Mouse (Mus musculus) limb, embryonic 13.5 days (tissue): Measurements from ENCODE around the gene Tmem217. TPM values are rescaled to one million over a fixed set of nuclear protein-coding genes. Genes with fewer than 3 reads are reported as not detected.

Experiments used
- ATAC-seq: fragments of 200-750 bp; cut with Nextera tagmentation; 2 replicates; pipeline ENCODE4 v1.8.0; 2017; ENCODE audit warnings: low read depth, moderate number of reproducible peaks, moderate TSS enrichment; ENCODE audit not compliant: low FRiP score
- H3K27ac ChIP-seq: fragments of 300-500 bp; sonication (generic); 2 replicates; pipeline ENCODE4 v1.5.1; 2015; ENCODE audit warnings: inconsistent platforms, mild to moderate bottlenecking, moderate library complexity
- H3K27me3 ChIP-seq: fragments of 300-500 bp; sonication (generic); 2 replicates; pipeline ENCODE4 v1.6.1; 2015; ENCODE audit warnings: mild to moderate bottlenecking, inconsistent platforms
- H3K36me3 ChIP-seq: fragments of 300-500 bp; sonication (generic); 2 replicates; pipeline ENCODE4 v1.6.1; 2015; ENCODE audit warnings: inconsistent platforms, mild to moderate bottlenecking, moderate library complexity
- H3K4me1 ChIP-seq: fragments of 300-500 bp; sonication (generic); 2 replicates; pipeline ENCODE4 v1.6.1; 2015; ENCODE audit warnings: inconsistent platforms
- H3K4me2 ChIP-seq: fragments of 300-500 bp; sonication (generic); replicated peaks from 2 replicates; pipeline ENCODE4 v1.6.1; 2015; ENCODE audit warnings: inconsistent platforms, mild to moderate bottlenecking, moderate library complexity
- H3K4me3 ChIP-seq: fragments of 300-500 bp; sonication (generic); 2 replicates; pipeline ENCODE4 v1.5.1; 2015; ENCODE audit warnings: moderate library complexity, mild to moderate bottlenecking, inconsistent platforms
- H3K9ac ChIP-seq: fragments of 300-500 bp; sonication (generic); 2 replicates; pipeline ENCODE4 v1.6.1; 2015; ENCODE audit warnings: mild to moderate bottlenecking, inconsistent platforms
- H3K9me3 ChIP-seq: fragments of 300-500 bp; sonication (generic); 2 replicates; pipeline ENCODE4 v1.6.1; 2016; ENCODE audit warnings: inconsistent platforms
- WGBS: fragments of 180-500 bp; shearing (Covaris S2); methylation state at CpG from one replicate; pipeline ENCODE4 v1.1.7; 2015; 5-methylcytosine and 5-hydroxymethylcytosine counted together
- polyA plus RNA-seq: library from polyadenylated mRNA; unstranded; fragments of >200 nt; fragmentation: Nextera tagmentation; extraction: Ambion mirVana; gene quantifications from 2 replicates; pipeline ENCODE4 v1.2.1, GENCODE M21; 2015

The Tmem217 gene
- polyA plus RNA-seq, 1 experiment from 2014 or later = 1.2 TPM

DNA sequence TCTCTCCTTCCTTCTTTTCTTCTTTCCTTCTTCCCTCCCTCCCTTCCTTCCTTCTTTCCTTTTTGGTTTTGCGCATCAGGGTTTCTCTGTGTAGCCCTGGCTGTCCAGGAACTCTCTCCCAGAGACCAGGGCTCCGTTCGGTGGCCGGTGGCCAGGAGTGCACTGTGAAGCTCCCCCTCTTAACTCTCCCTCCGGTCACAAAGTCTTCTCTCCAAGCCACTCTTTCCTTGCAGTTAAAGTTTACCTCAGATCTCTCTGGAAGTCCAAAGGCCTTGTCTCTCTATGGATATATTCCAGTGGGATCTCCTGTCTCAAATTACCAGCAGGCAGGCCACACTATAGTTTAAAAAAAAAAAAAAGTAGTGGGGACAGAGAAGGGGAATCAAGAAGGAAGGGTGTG is 6.9 kb downstream of the Tmem217 start:
- H3K27me3 ChIP-seq = no peaks in the 10 kb centered on the region
- H3K27ac ChIP-seq = no peak overlapping the region
- H3K36me3 ChIP-seq = no peaks in the 10 kb centered on the region
- ATAC-seq = no peak
- H3K4me2 ChIP-seq = no peak overlapping the region
- no peak overlapping the region for H3K4me3 ChIP-seq
- peaks cover 7% of the 10 kb centered on the region for H3K4me1 ChIP-seq
- no peaks in the 10 kb centered on the region for H3K9me3 ChIP-seq
- 92% methylated on average over 5 of the region's 5 CpGs for WGBS
- H3K9ac ChIP-seq = no peak overlapping the region

DNA sequence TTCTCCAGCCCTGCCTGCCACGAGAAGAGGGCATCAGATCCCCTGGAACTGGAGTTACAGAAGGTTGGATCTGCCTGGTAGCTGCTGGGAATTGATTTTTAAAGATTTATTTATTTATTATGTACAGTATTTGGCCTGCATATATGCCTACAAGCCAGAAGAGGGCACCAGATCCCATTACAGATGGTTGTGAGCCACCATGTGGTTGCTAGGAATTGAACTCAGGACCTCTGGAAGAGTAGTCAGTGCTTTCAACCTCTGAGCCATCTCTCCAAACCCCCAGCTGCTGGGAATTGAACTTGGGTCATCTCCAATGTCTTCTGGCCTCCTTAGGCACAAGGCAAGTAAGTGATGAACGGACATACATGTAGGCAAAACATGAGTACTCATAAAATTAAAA is 8.1 kb downstream of the Tmem217 start:
- Histone ChIP-seq H3K4me2 (no peak overlapping the region), H3K9ac (no peak overlapping the region), H3K36me3 (no peaks in the 10 kb centered on the region), H3K4me3 (no peak overlapping the region), H3K4me1 (no peaks in the 10 kb centered on the region), H3K27ac (no peak overlapping the region), H3K9me3 (no peaks in the 10 kb centered on the region), H3K27me3 (no peaks in the 10 kb centered on the region)
- no peak for ATAC-seq
- 68% methylated on average over 2 of the region's 2 CpGs for WGBS

DNA sequence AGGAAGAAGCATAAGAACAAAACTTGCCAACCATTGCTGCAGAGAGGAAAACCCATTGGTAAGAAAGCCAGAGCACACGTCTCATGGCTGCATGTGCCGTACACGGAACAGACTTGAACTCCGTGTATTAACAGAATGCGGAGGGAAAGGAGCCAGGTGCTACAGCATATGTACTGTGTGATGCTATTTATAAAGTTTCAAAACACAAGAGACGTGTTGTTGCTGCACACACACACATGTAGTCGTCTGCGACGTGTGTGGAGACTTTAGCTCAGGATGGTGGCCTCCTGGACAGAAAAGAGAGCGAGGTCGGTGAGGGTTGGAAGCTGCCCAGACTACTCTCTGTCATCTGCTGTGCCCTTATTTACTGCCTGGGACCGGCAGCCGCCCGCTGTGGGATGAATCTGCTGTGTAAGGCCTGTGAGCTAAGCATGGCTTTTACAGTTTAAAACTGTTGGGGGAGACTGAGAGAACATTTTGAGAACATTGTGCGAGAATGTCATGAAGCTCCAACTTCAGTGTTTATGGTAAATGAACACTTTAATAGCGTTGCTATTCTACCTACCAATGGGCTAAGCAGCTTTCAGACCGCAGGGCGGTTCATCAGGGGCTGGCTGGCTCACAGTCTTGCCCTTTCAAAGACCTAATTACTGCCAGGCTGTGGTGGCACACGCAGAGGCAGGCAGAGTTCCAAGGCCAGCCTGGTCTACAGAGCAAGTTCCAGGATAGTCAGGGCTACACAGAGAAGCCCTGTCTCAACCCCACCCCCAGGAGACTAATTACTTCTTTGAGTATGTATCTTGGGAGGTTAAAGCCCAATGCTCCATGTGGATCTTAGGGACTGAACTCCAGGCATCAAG is 9.1 kb downstream of the Tmem217 start:
- H3K9me3 ChIP-seq = no peaks in the 10 kb centered on the region
- no peaks in the 10 kb centered on the region for H3K4me1 ChIP-seq
- 87% methylated on average over 19 of the region's 19 CpGs for WGBS
- no peaks in the 10 kb centered on the region for H3K36me3 ChIP-seq
- H3K4me3 ChIP-seq = no peak overlapping the region
- no peak overlapping the region for H3K4me2 ChIP-seq
- H3K27ac ChIP-seq = no peak overlapping the region
- H3K27me3 ChIP-seq = no peaks in the 10 kb centered on the region
- ATAC-seq = no peak
- no peak overlapping the region for H3K9ac ChIP-seq

DNA sequence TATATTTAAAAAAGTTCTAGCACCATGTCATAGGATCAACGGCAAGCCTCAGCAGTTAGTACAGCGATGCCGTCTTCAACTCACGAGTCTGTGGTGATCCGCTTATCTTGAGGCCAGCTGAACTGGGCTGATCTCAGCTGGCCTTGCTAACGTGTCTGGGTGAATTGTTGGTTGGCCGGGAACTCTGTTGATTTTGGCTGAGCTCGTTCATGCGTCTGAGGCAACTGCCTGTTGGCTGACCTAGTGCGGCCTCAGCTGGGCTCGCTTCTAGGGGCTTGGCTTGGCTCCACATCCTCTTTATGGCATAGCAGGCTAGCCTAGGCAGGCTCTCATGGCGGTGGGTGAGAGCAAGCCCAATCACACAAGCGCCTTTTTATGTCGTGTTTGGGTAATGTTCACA is 10.8 kb downstream of the Tmem217 start:
- ATAC-seq = no peak
- 76% methylated on average over 14 of the region's 14 CpGs for WGBS
- no peaks in the 10 kb centered on the region for H3K36me3 ChIP-seq
- H3K9me3 ChIP-seq = no peaks in the 10 kb centered on the region
- H3K9ac ChIP-seq = no peak overlapping the region
- no peaks in the 10 kb centered on the region for H3K27me3 ChIP-seq
- no peak overlapping the region for H3K4me3 ChIP-seq
- H3K4me2 ChIP-seq = no peak overlapping the region
- no peaks in the 10 kb centered on the region for H3K4me1 ChIP-seq
- no peak overlapping the region for H3K27ac ChIP-seq

DNA sequence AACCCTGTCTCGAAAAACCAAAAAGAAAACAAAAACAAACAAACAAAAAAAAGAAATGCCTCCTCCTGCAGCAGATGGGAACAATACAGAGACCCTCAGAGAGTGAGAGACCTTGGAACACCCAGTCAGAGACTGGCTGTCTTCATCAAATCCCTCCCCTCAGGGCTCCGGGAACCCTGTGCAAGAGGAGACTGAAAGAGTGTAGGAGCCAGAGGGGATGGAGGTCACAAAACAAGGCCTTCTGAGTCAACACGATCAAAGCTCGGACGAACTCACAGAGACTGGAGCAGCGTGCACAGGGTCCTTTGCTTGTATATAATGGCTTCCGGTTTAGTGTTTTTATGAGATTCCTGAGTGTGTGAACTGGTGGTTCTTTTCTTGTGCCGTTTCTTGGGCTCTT is 11.8 kb downstream of the Tmem217 start:
- Histone ChIP-seq H3K4me3 (no peak overlapping the region), H3K4me2 (no peak overlapping the region), H3K36me3 (no peaks in the 10 kb centered on the region), H3K9ac (no peak overlapping the region), H3K4me1 (no peaks in the 10 kb centered on the region), H3K27ac (no peak overlapping the region), H3K9me3 (no peaks in the 10 kb centered on the region), H3K27me3 (no peaks in the 10 kb centered on the region)
- WGBS = 86% methylated on average over 8 of the region's 8 CpGs
- ATAC-seq = no peak

DNA sequence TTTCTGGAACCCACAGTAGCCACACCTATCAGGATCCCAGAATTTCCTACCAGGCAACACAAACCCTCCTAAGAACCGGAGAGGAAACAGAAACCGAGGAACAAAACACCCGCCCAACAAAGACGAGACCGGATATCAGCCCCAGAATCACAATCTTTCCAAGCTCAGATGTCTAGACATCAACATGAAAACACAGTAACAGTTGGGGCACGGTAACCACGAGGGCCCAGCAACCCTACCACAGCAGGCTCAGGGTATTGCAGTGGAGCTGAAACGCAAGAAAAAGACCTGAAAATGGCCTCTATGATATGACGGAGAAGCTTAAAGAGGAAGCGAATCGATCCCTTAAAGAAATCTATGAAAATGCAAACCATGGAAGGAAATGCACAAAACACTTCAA is 18.3 kb downstream of the Tmem217 start:
- H3K36me3 ChIP-seq = no peaks in the 10 kb centered on the region
- WGBS = 89% methylated on average over 11 of the region's 11 CpGs
- no peak overlapping the region for H3K4me2 ChIP-seq
- ATAC-seq = no peak
- H3K27me3 ChIP-seq = no peaks in the 10 kb centered on the region
- no peak overlapping the region for H3K4me3 ChIP-seq
- H3K9ac ChIP-seq = no peak overlapping the region
- 0 out of 2 replicates have a peak, but pooled peaks cover 1% of the 10 kb centered on the region for H3K9me3 ChIP-seq
- no peak overlapping the region for H3K27ac ChIP-seq
- H3K4me1 ChIP-seq = no peaks in the 10 kb centered on the region

DNA sequence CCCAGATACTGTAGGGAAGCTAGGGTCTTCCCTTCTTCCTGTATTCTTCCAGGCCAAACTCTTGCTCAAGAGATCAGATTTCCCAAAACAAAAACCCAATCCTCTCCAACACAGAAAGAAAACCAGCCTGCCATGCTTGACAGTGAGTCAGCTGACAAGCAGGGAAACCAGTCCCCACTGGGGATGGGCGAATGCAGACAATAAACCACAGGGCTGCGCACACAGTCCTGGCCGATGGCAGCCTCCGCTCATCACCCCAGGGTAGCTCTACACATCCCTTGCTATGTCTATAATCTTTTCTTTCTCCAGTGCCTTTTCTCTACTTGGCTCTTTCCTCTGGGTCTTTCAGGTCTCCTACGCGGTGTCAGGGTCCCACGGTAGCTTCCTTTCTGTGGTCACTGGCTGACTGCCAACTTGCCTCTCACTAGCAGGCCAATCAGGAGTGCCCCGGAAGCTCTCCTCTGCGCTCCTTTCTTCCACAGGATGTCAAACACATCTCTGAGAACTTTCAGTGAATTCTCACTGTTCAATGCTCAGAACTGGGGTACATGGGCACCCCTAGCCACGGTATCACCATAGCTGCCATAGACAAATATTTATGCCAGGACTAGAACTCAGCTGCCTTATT is 20.3 kb downstream of the Tmem217 start:
- H3K4me3 ChIP-seq = no peak overlapping the region
- no peak for ATAC-seq
- no peak overlapping the region for H3K4me2 ChIP-seq
- no peak overlapping the region for H3K9ac ChIP-seq
- H3K9me3 ChIP-seq = 0 out of 2 replicates have a peak, but pooled peaks cover 8% of the 10 kb centered on the region
- H3K36me3 ChIP-seq = no peaks in the 10 kb centered on the region
- H3K4me1 ChIP-seq = no peaks in the 10 kb centered on the region
- H3K27me3 ChIP-seq = no peaks in the 10 kb centered on the region
- H3K27ac ChIP-seq = no peak overlapping the region
- 74% methylated on average over 10 of the region's 10 CpGs for WGBS

DNA sequence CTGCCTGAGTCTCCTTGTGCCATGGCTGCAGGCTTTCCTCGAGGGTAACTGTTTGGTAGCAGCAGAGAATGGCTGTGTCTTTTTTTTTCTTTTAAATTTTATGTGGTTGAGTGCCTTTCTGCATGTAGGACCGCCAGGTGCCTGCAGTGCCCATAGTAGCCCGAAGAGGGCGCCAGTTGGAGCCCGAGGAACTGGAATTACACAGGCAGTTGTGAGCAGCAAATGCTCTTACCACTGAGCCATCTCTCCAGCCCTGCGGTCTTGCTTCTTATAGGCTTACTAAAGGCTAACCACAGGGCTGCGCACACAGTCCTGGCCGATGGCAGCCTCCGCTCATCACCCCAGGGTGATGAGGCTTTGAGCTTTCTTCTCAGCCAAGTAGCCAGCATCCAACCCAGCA is 20.9 kb downstream of the Tmem217 start:
- Histone ChIP-seq H3K9me3 (0 out of 2 replicates have a peak, but pooled peaks cover 8% of the 10 kb centered on the region), H3K27me3 (no peaks in the 10 kb centered on the region), H3K27ac (no peak overlapping the region), H3K4me3 (no peak overlapping the region), H3K9ac (no peak overlapping the region), H3K4me1 (no peaks in the 10 kb centered on the region), H3K36me3 (no peaks in the 10 kb centered on the region), H3K4me2 (no peak overlapping the region)
- ATAC-seq = no peak
- 76% methylated on average over 9 of the region's 9 CpGs for WGBS

DNA sequence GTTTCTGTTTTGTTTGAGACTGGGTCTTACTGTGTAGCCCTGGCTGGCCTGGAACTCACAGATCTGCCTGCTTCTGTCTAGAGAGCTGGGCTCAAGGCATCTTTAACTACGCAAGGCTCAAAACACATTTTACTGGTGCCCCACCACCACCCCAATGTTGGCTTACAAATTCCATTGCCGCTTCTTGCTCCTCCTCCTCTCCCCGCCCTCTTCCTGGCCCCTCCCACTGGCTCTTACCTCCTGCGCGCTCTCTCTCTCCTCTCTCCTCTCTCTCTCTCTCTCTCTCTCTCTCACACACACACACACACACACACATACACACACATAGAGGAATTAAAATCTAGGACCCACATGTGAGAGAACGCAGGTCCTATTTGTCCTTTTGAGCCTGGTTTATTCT is 21.7 kb downstream of the Tmem217 start:
- no peaks in the 10 kb centered on the region for H3K27me3 ChIP-seq
- no peaks in the 10 kb centered on the region for H3K36me3 ChIP-seq
- no peak overlapping the region for H3K9ac ChIP-seq
- H3K27ac ChIP-seq = no peak overlapping the region
- ATAC-seq = no peak
- 0 out of 2 replicates have a peak, but pooled peaks cover 11% of the 10 kb centered on the region for H3K9me3 ChIP-seq
- 85% methylated on average over 6 of the region's 6 CpGs for WGBS
- H3K4me2 ChIP-seq = no peak overlapping the region
- H3K4me3 ChIP-seq = no peak overlapping the region
- no peaks in the 10 kb centered on the region for H3K4me1 ChIP-seq

DNA sequence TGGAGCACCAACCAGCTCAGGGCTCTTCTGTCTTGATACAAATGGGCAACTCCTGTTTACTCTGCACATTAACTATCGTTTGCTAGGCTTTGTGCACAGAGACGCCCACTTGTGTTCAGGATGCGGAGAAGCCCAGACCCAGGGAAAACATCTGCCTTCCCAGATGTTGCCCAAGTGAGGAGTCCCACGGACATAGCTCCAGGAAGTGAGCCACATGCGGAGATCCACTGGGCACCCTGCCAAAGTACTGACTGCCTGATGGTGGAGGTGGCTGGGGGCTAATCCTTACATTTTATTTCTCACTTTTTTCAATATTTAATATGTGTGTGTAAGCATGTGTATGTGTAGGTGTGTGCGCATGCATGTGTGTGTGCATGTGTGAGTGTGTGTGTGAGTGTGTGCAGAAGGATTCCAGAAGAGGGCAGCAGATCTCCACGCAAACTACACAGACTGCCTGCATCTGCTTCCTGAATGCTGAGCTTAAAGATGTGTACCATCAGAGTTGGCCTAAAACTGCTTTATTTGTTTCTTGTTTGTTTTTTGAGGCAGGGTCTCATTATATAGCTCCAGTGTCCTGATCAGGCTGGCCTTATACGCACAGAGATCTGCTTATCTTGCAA is 23.5 kb downstream of the Tmem217 start:
- no peak overlapping the region for H3K4me2 ChIP-seq
- H3K9ac ChIP-seq = no peak overlapping the region
- no peak overlapping the region for H3K27ac ChIP-seq
- 79% methylated on average over 8 of the region's 8 CpGs for WGBS
- H3K4me1 ChIP-seq = no peaks in the 10 kb centered on the region
- H3K4me3 ChIP-seq = no peak overlapping the region
- H3K27me3 ChIP-seq = no peaks in the 10 kb centered on the region
- no peak for ATAC-seq
- H3K36me3 ChIP-seq = no peaks in the 10 kb centered on the region
- H3K9me3 ChIP-seq = 0 out of 2 replicates have a peak, but pooled peaks cover 13% of the 10 kb centered on the region

DNA sequence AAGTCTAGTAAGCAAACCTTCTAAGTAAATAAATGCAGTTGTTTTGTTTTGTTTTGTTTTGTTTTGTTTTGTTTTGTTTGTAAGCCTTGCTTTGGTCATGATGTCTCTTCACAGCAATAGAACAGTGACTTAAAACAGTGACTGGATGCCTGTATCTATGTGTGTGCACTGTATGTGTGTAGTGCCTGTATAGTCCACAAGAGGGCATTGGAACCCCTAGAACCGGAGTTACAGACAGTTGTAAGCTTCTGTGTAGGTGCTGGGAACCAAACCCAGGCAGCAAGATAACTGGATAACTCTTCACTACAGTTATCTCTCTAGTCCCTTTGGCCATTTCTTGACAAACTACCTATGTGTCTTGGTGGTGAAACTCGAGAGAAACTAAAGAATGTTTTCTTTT is 26.6 kb downstream of the Tmem217 start:
- 0 out of 2 replicates have a peak, but pooled peaks cover 13% of the 10 kb centered on the region for H3K9me3 ChIP-seq
- no peaks in the 10 kb centered on the region for H3K4me1 ChIP-seq
- no peaks in the 10 kb centered on the region for H3K36me3 ChIP-seq
- no peak overlapping the region for H3K27ac ChIP-seq
- H3K4me3 ChIP-seq = no peak overlapping the region
- H3K9ac ChIP-seq = no peak overlapping the region
- no peak overlapping the region for H3K4me2 ChIP-seq
- no peak for ATAC-seq
- 71% methylated on average over 2 of the region's 2 CpGs for WGBS
- H3K27me3 ChIP-seq = no peaks in the 10 kb centered on the region

DNA sequence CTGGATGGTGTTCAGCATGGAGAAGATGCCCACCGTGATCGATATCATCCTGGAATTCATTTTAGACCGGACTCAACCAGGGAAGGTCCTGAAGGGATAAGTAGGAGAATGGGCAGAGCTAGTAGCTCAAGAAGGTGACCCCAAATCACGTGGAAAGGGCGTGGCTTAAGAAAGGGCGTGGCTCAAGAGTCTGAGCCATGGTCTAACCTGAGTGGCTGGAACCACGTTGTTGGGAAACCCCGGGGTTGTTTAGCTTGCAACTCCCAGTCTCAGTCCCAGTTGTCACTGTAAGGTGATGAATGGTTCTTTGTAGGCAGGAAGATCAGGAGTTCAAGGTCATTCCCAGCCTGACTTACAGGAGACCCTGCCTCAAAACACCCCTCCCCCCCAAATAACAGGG is 32.5 kb downstream of the Tmem217 start:
- no peaks in the 10 kb centered on the region for H3K27me3 ChIP-seq
- H3K9me3 ChIP-seq = no peaks in the 10 kb centered on the region
- no peak overlapping the region for H3K27ac ChIP-seq
- WGBS = 84% methylated on average over 8 of the region's 8 CpGs
- H3K36me3 ChIP-seq = no peaks in the 10 kb centered on the region
- no peaks in the 10 kb centered on the region for H3K4me1 ChIP-seq
- H3K4me3 ChIP-seq = no peak overlapping the region
- H3K4me2 ChIP-seq = no peak overlapping the region
- no peak overlapping the region for H3K9ac ChIP-seq
- ATAC-seq = no peak
